Mouse (Mus musculus) CH12F3 (cell line): Measurements from ENCODE around the gene Slc22a4.

Experiments used
- in situ Hi-C: fragments of 300-500 bp; cut with MboI; formaldehyde crosslinking; loops from 2 replicates; pipeline ENCODE4 v1.14.3; 2020; ENCODE audit warnings: low sequenced_read_pairs

Gene Slc22a4

DNA sequence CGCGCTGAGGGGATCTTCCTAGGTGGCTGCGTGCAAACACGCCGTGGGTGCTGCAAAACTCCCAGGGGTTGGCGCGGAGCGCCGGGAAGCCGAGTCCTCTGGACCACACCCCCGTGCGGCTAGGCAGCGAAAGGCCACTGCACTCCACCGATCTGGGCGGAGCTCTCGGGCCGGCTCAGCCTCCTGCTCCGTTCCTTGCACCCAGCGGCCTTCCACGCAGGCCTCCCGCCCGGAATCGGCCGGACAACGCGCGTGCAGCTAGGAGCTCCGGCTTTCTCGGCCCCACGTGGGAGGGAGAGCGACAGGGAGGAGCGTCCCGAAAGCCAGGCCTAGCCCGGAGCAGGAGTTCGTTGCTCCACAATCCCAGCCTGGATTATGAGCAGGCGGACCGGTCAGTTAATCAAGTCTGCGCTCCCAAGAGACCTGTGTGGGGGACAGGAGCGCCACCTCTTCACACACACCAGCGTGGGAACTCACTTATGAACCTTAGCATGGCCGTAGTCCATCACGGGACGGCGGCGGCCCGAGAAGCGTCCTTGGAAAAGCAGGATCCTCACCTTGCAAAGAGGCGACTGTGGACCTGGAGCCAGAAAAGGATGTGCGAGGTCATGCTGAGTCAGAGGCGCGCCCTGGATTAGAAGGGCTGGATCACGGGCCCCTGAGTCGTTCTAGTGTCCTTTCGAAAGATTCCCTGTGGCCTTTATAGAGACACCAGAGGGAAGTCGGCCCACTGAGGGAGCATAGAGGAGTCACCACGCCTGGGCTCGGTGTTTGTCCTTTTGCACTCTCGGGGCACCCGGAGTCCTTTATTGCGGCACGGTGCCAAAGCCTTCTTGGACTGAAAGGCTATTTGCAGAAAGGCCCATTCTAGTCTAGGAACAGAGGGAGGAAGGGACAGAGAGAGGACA lies at the start of gene Slc22a4:
Gene Slc22a4, minus strand, starts transcription at position 47 of the 908 bp plus-strand sequence.
- in situ Hi-C loops = no loop called here

DNA sequence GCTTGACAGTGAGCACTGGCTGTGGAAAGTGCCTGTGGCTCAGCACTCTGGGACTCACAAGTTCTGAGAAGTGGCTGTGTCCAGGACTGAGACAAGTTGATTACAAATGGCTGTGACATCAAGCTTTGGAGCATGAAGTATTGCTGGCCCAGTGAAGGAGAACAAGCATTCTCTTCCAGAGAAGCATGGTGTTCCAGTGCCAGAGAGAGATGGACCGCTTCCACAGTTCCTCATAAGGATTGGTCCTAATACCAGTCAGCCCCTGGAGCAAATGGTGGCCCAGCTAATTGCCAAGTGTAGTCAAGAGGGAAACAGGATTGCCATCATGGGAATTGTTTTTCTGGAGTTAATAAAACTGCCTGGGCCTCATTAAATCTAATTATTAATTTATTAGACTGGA lies 48.2 kb upstream of the Slc22a4 start:
- in situ Hi-C loops = no loop called here

DNA sequence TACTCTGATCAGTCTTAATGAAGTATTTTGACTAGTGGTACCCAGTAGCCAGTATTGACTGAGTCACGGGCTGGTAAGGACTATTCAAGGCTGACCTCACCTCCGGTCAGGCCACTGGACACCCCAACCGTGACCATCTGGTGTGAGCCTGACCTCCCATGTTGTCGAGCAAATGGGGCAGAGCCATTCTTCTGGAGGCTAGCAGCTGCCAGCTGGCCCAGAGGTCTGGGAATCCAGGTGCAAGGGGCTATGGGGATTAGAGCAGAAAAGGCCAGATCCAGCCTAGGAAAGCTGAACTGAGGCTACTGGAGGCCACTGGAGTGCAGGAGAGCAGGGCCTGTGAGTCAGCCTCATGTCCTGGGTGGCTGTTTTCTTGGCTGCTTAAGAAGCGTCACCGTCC lies 47.5 kb upstream of the Slc22a4 start:
- in situ Hi-C loops = no loop called here

DNA sequence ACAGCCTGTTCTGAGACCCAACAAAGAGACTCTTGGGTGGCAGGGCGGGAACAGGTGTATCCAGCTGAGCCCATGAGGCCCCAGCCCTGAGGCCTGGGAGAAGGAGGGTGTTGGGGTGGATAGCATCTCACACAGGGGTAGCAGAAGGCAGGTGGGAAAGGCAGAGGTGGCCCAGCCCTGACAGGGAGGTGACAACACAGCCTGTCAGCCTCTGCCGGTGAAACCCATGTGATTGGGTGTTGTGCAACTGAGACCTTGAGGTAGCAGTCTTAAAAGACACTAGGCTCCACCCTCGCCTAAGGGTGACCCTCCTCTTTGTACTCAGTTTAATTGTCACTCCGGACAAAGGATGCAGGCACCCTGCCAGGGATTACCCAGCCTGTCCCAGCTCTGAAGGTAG lies 45.4 kb upstream of the Slc22a4 start:
- in situ Hi-C loops = no loop called here

DNA sequence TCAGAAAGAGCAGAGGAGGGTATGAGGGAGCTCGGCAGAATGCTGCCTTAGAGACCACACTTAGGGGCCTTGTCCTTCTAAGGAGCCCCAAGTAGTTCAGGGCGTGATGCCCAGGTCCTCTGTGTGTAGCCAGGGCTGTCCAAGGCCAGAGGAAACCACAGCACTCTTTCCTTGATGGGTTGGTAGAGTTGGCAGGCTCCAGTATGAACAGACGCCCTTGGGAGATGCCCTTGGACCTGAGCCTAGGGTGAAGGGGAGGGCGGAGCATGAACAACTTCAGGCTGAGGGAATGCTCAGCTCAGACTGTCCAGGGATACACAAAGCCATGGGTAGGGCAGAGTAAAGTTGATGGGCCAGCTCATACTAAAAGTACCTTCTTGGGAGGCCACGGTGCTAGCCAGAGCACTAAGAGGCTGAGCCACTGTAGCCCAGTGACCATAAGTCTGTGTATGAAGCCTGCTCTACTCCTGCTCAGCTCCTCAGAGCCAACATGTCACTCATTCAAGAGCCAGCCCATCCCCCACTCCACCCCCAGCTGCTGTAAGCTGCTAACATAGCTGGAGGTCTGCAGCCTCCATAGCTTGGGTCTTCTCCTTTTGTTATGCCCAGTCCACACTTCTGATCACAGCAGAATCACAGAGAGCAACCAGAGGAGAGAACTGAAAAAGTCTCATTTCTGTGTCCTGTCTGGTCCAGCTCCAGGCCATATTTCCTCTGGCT lies 44.0 kb upstream of the Slc22a4 start:
- in situ Hi-C loops = no loop called here

DNA sequence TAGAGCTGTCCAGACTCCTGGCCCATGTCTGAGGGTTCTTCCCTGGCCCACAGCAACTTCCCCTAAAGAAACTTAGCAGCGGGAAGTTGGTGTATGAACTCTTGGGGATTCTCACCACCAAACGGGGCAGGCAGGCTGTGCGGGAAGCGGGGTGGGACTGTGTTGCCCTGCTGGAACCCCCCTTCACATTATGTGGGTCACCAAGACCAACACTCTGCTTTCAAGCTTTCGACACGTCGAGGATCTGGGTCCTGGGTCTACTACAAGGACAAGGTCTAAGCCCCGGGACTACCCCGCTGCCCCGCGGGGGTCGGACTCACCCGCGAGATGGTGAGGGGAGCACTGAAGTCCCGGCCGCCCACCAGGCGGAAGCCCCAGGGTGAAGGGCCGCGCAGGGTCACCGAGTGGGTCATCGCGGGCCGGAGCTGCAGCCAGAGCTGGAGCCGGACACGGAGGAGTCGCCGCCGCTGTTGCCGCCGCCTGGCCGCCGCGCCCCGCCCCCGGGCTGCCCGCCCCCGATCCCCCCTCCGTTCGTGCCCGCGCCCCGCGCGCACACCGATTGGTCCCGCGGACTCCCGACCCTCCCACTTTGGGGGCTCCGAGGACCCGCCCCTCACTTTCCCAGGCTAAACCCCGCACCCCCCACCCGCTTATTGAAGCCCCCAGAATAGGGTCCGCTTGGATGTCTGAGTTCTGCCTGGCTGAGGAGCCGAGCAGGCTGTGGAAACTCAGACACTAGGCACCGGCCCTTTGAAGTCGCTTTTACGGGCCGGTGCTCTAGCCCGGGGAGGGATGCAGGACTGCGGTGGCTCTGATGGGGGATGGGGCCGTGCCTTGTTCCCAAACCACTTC lies 40.9 kb upstream of the Slc22a4 start, which contains the start of gene Pdlim4:
Gene Pdlim4, minus strand, starts transcription at position 495 of the 852 bp plus-strand sequence.
- in situ Hi-C loops = no loop called here

DNA sequence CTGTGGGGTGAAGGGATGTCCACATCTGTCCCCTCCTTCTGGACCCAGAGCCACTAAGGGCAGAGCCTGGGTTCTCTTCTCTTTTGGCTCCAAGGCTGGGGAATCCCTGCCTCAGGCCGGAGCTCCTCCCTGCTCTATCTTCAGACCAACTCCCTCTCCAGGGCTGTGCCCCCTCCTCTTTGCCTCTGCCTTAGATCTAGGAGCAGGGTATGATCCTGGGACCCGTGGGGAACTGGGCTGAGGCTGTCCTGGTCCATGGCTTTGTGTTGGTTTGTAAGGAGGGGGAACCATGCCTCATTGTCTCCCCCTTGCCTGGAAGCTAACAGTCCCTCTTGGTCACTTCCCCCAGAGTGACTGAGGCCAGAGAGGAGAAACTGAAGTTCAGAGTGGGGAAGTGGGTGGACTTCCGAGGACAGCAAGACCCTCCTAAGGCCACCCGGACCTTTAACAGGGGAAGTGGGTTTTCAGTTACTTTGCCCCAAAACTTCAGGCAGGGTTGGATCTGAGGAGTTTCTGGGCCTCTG lies 40.2 kb upstream of the Slc22a4 start:
- in situ Hi-C loops = no loop called here

DNA sequence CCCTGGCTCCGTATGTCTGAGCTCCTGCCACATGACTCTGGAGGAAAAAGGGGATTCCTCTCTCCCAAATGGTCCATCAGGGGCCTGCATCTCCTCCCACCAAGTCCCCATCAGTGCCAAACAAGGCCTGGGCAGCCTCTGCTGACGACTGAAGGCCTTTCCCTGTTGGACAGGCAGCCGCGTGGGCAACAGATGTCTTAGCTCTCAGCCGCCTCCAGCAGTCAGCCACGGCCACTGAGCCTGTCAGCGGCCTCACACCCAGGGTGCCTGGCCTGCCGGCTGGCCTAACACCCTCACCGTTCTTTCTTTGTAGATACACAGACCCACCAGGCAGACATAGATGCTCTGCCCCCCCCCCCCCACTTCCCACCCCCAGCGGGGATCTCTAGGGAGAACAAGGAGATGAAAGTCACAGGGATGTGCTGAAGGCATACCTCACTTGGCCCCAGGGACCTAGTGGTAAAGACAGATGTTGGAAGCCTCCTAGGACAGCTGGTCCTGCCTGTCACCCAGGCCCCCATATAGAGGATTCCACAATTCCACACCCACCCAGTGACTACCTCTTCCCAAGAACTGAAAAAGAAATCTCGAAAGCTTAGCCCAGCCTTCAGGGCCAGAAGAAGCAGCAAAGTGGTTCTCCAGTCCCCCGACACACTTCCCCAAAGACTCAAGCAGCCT lies 39.6 kb upstream of the Slc22a4 start:
- in situ Hi-C loops = no loop called here

DNA sequence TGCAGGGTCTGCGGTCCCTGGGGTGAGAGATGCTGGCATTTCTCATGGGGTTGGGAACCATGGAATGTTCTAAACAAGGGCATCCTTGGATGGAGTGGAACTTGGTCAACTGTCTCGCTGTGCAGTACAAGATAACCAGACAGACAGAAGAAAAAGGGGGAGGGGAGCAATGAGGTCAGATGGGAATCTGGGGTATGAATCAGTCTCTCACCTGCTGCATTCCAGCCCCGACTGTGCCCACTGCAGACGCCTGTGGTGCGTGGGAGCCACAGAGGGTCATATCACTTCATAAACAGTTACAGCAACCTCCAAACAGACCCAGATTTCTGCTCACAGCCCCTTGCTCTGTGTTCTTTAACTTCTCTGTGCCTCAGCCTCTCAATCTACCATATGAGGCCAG lies 38.5 kb upstream of the Slc22a4 start:
- in situ Hi-C loops = no loop called here

DNA sequence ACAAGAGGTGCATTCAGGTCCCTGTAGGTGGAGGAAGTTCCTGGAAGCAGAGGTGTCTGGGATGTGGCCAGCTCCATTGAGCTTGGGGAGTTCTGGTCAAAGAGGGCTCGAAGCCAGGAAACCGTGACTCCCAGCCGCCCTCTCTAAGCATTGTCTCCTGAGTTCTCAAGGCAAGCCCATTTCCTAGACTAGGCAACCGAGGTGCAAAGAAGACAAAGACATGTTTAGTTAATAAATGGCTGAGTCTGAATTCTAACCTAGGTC lies 38.0 kb upstream of the Slc22a4 start:
- in situ Hi-C loops = no loop called here

DNA sequence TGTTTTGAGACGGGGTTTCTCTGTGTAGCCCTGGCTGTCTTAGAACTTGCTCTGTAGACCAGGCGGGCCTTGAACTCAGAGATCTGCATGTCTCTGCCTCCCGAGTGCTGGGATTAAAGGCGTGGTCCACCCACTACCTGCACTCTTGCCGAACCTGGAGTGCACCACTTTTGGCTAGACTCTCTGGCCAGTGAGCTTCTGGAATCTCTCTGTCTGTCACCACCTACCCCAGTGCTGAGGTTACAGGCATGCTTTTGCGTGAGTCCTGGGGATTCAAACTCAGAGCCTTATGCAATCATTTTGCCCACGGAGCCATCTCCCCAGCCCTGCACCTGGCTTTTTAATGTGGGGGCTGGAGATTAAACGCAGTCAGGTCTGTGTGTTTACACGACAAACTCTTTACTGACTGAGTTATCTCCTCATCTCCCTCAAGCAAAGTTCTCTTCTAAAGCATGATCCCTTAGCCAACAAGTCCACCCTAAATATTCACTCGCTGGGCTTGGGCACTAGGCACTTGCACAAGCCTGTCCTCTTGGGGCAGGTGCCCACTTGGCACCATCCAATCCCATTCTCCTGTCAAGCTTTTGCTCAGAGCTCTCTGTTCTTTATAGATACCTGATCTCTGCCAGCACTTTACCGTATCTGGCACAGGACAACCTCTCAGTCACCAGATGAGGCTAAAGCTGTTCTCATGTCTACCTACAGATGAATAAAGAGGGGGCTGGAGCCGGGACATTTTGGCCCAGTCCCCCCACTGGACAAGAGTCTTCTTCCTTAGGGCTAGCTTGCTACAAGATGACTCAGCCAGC lies 37.4 kb upstream of the Slc22a4 start:
- in situ Hi-C loops = no loop called here

DNA sequence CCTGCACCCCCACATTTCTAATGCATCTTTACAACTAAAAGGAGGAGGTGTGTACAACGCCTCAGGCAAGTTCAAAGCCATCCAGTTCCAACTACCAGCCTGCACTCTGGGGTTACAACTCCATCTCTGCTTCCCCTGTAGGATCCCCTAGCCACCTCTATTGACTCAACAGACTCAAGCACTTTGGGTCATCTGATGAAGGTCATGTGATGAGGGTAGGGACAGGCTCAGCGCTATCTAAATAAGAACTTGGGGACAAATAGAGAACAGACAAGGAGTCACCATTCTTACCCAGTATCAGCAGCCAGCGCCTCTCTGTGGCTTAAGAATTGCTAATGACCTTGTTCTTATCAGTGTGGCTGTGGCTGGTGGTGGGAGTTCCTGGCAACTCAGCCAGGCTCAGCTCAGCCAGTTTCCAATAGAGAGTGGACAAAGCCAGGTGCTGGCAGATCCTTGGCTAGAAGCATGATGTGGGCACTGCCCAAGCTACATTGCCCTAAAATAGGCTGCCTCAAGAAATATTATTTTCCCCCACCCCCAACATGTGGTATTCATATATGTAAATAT lies 36.6 kb upstream of the Slc22a4 start:
- in situ Hi-C loops = no loop called here

DNA sequence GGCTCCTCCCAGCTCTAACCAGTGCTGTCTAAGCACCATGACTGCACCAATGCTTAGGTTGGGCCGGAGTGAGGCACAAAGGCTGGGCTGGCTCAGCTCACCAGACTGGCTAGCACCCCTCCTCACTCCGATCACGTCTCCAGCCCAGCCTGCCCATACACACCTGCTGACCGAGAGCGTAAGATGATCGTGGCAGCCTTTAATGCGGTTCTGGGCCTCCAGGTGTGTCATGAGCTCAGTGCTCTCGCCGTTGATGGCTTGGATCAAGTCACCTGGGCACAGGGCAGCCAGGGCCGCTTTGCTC lies 35.5 kb upstream of the Slc22a4 start:
- in situ Hi-C loops = no loop called here

DNA sequence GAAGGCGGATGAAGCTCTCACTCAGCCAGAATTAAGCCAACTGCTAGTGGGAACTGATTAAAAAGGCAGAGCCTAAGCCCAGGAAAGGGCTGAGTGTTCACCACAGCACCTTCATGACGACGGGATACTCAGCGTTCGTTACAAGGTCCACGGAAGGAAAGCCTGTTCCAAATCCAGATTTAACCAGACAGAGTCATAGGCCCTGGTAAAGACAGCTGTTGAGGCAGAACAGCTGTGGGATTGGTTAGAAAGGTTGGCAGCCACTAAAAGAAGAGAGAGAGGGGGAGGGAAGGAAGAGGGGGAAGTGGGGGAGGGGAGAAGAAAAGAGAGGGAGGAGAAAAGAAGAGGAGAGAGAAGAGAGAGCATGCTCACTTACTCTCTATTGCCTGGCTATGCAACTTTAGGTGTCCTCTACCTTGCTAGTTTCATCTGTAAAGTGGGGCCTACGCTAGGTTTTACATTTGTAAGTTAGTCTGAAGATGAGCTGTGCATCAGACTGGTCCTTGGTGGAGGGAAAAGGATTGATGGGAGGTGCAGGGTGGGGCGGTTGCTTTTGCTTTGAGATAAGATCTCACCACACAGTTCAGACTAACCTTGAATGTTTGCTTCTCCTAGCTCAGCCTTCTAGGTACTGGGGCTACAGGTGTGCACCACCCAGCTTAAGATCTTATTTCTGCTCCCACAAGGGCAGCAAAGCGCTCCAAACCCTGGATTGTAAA lies 35.0 kb upstream of the Slc22a4 start:
- in situ Hi-C loops = no loop called here

DNA sequence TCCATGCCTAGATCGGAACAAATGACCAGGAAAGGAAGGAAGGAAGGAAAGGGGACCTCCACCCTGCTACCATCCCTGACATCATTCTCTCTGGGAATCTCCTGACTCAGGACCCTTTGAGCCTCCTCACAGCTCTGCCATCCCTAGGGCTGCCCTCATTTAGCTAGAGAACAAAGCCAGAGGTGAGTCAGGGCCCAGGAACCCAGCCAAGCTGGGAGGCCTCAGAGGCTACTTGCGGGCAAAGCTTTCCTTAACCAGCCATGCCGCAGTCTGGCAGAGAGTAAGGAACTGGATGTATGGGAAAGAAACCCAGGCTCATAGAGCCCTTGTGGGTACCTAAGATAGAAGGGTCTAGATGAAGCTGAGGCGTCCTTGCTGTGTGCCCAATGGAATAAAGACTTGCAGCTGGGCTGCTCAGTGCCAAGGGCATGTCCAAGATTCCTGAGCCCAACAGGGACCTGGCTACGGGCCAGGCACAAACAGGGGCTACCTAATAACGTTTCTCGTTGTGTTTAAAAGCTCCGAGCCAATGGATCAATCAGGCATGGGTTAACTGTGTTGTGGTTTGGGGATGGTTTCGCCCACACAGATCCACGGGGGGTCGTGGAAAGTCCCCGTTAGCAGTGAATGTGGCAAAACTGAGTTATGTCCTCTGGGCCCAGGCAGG lies 34.3 kb upstream of the Slc22a4 start:
- in situ Hi-C loops = no loop called here

DNA sequence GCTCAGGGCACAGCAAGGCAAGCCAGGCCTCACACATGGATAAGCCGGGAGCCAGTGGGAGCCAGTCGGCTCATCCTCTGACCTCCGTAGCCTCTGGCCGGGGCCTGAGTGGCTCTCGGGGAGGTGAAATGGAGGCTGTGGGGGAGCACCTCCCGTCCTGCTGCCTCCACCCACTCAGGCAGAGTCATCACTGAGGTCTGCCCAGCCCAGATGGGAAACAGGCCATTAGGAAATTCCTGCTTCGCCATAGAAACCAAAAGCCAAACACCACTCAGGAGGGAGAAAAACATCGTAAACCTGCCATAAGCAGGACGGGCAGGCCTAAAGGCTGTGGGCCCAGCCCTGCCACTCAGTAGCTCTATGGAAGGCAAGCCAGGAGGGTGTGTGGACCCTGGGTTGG lies 32.4 kb upstream of the Slc22a4 start:
- in situ Hi-C loops = no loop called here

DNA sequence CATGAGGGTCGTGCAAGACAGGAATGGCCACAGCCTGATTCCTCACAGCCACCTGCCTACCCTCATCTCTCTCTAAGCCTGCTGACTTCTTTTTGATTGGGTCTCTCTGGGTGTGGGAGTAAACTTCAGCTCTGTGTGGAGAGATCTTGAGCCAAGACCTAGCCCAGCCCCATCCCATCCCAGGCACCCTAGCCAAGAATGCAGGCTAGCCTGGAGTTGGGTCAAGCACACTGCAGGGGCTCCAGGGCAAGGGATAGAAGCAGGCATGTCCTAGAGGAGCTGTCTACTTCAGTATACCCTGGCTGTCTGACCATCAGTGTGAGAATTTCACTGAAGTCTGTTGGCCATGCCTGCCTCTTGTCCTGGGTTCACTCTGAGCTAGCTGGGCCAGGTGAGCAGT lies 31.6 kb upstream of the Slc22a4 start:
- in situ Hi-C loops = no loop called here

DNA sequence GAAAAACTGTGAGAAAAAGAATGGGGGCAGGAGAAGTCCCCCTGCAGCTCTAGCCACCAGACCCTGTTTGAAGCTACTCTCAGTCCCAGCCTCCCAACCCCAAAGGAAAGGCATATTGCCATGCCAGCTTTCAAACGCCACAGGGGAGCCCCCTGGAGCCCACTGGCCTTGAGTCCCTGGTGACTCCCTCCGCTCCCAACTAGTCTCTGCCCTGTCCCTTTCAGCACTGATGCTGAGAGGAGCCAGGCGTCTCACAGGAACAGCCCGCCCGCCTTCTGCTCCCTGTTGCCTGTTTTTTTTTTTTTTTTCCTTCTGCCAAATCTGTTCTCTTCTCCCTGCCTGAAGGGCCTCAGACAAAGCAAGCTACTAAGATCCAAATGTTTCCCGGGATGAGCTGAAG lies 30.8 kb upstream of the Slc22a4 start:
- in situ Hi-C loops = no loop called here
